Mouse (Mus musculus) gastrocnemius, postnatal 14 days (tissue): ENCODE measurements at regions not wholly inside any gene's neighbourhood (a gene's known extent, or its start where the extent isn't known, plus 50 kb on each side); places are given as distances from the start of the nearest gene placed in this dataset.

Experiments used
- DNase-seq: peaks from one replicate; pipeline ENCODE4 v3.0.0; 2021; ENCODE audit warnings: mixed read lengths
- intact Hi-C: fragments of 180-260 bp; cut with DNase I; formaldehyde crosslinking; loops from one replicate; pipeline ENCODE4 v1.15.1; 2025; ENCODE audit warnings: low total_unique reads

GRCm38 (mm10) chrX:163669886-163670285 is 91.2 kb downstream of the Rnf138rt1 start:
- intact Hi-C loops: loop anchor here (10.0 kb wide), 1 partner anchor 735 kb away; no protein-coding TSS in a partner anchor
- peak; percentile 17 for DNase-seq
